Comparison of ENCODE assay signal across 8 mouse cellular contexts in genomic region chr13:117602617-117603358, GRCm38 (mm10). TPM values are rescaled to one million over a fixed set of nuclear protein-coding genes. Genes with fewer than 3 reads are reported as not detected.
A peak's percentile ranks its signal among the peaks of the same experiment; 100 is the strongest.
DNase-seq lines count a peak whose midpoint lies in the region; ATAC-seq lines count a peak whose summit lies in the region.

No protein-coding gene starts in this region.

- peak overlapping the region; percentile 40; the same call in 1 of the 2 replicates for H3K9ac ChIP-seq in lung, embryonic 15.5 days
- H3K9ac ChIP-seq in limb, embryonic 13.5 days = peak overlapping the region; percentile 54

- H3K27ac ChIP-seq in lung, embryonic 15.5 days = no peak overlapping the region
- no peak overlapping the region for H3K27ac ChIP-seq in limb, embryonic 13.5 days

- H3K4me1 ChIP-seq in lung, embryonic 15.5 days = peaks cover 7% of the 10 kb centered on the region
- peaks cover 10% of the 10 kb centered on the region; the same call in 1 of the 2 replicates for H3K4me1 ChIP-seq in limb, embryonic 13.5 days

- H3K4me3 ChIP-seq in lung, embryonic 15.5 days = peak overlapping the region; percentile 57
- H3K4me3 ChIP-seq in limb, embryonic 13.5 days = peak overlapping the region; percentile 62

- no peaks in the 10 kb centered on the region for H3K9me3 ChIP-seq in lung, embryonic 15.5 days
- H3K9me3 ChIP-seq in limb, embryonic 13.5 days = no peaks in the 10 kb centered on the region

- no peak for DNase-seq in lung, adult 18-20 months
- DNase-seq in cerebellum, postnatal 36 days = peak; percentile 47 to 57
- peak; percentile 15 to 36 for DNase-seq in frontal cortex, postnatal 10 days (ENCODE audit: low spot score in 2 of 2)
- DNase-seq in right cerebral cortex, adult 2 months (ENCODE audit: low spot score in 2 of 2) = peak; percentile 42 to 43
- no peak for DNase-seq in natural killer cell, adult 2 months (ENCODE audit: low spot score in 2 of 2)
- DNase-seq in c-Kit-positive CD71-positive TER-119-positive erythroid progenitor cells, embryonic 14.5 days (ENCODE audit: low spot score) = no peak

- peak; percentile 68 for ATAC-seq in lung, embryonic 15.5 days (ENCODE audit: borderline replicate concordance, extremely low read depth, low FRiP score, low TSS enrichment)
- ATAC-seq in limb, embryonic 13.5 days (ENCODE audit: low FRiP score, low read depth) = peak; percentile 30

- peak overlapping the region; percentile 96 for H3K4me2 ChIP-seq in lung, embryonic 15.5 days
- peak overlapping the region; percentile 98 for H3K4me2 ChIP-seq in limb, embryonic 13.5 days (replicated peaks)

- H3K27me3 ChIP-seq in lung, embryonic 15.5 days = peaks cover 30% of the 10 kb centered on the region
- H3K27me3 ChIP-seq in limb, embryonic 13.5 days = peaks cover 32% of the 10 kb centered on the region

- WGBS in lung, embryonic 15.5 days = 2% methylated on average over 57 of the region's 62 CpGs
- WGBS in limb, embryonic 13.5 days = under 1% methylated on average over 62 of the region's 62 CpGs

- H3K36me3 ChIP-seq in lung, embryonic 15.5 days = no peaks in the 10 kb centered on the region
- H3K36me3 ChIP-seq in limb, embryonic 13.5 days = no peaks in the 10 kb centered on the region

RNA-seq across cellular contexts. Expression of gene Hcn1, which starts 0.7 kb away (rescaled TPM):
- 0.19 and 0.22 TPM in 2 replicates for polyA plus RNA-seq in lung, embryonic 15.5 days (2015; fragmentation: Nextera tagmentation; extraction: Ambion mirVana)
- polyA plus RNA-seq in limb, embryonic 13.5 days (2015; fragmentation: Nextera tagmentation; extraction: Ambion mirVana) = 0.09 and 0.13 TPM in 2 replicates

Comparison
In these comparisons a context has a peak if more than half of its experiments do, and no peak if none do; other contexts are left out.
1. DNase-seq: peak in cerebellum, postnatal 36 days (2 of 2), frontal cortex, postnatal 10 days (2 of 2) and right cerebral cortex, adult 2 months (2 of 2); none in lung, adult 18-20 months (0 of 2), natural killer cell, adult 2 months (0 of 2) and c-Kit-positive CD71-positive TER-119-positive erythroid progenitor cells, embryonic 14.5 days (single experiment).